Mouse (Mus musculus) liver, embryonic 14.5 days (tissue): ENCODE measurements around the gene Prss33. TPM values are rescaled to one million over a fixed set of nuclear protein-coding genes. Genes with fewer than 3 reads are reported as not detected.

Source experiments
- ATAC-seq: fragments of 200-750 bp; cut with Nextera tagmentation; 2 replicates; pipeline ENCODE4 v1.8.0; 2017; ENCODE audit warnings: moderate number of reproducible peaks, mild to moderate bottlenecking, moderate library complexity; ENCODE audit not compliant: insufficient read depth
- DNase-seq, 3 experiments: peaks; one replicate each; pipeline ENCODE4 v3.0.0-alpha.2; 2012 to 2013; ENCODE audit warnings: low read depth in 3 of 3, low spot score in 3 of 3
- H3K27ac ChIP-seq: fragments of 300-500 bp; sonication (generic); 2 replicates; pipeline ENCODE4 v1.5.1; 2014; ENCODE audit warnings: moderate library complexity, mild to moderate bottlenecking, control low read depth, inconsistent platforms
- H3K27me3 ChIP-seq: fragments of 300-500 bp; sonication (generic); 2 replicates; pipeline ENCODE4 v1.6.1; 2014; ENCODE audit warnings: mild to moderate bottlenecking, low read length, moderate library complexity; ENCODE audit not compliant: control insufficient read depth, insufficient read depth
- H3K36me3 ChIP-seq: fragments of 300-500 bp; sonication (generic); replicated peaks from 2 replicates; pipeline ENCODE4 v1.6.1; 2014; ENCODE audit warnings: low read depth; ENCODE audit not compliant: control insufficient read depth, insufficient read depth
- H3K4me1 ChIP-seq, 2 experiments: fragments of 200-500 bp in 1 of 2; fragments of 300-500 bp in 1 of 2; sonication (generic) in 1 of 2; replicated peaks; 2 replicates each; pipeline ENCODE4 v1.6.1; 2012 to 2014; ENCODE audit warnings: antibody characterized with exemption in 1 of 2, inconsistent platforms in 1 of 2, low read length in 1 of 2; ENCODE audit not compliant: control insufficient read depth in 2 of 2, insufficient read depth in 2 of 2
- H3K4me2 ChIP-seq: fragments of 300-500 bp; sonication (generic); 2 replicates; pipeline ENCODE4 v1.6.1; 2014; ENCODE audit warnings: low read depth, mild to moderate bottlenecking, control low read depth, moderate library complexity
- H3K4me3 ChIP-seq, 2 experiments: fragments of 200-500 bp in 1 of 2; fragments of 300-500 bp in 1 of 2; sonication (generic) in 1 of 2; 2 replicates each; pipeline ENCODE4 v1.5.1; 2012 to 2014; ENCODE audit warnings: low read depth in 2 of 2, low read length in 2 of 2, mild to moderate bottlenecking in 2 of 2, control low read depth in 1 of 2, inconsistent platforms in 1 of 2, moderate library complexity in 1 of 2; ENCODE audit not compliant: insufficient read depth in 1 of 2
- H3K9ac ChIP-seq: fragments of 300-500 bp; sonication (generic); replicated peaks from 2 replicates; pipeline ENCODE4 v1.6.1; 2014; ENCODE audit warnings: mild to moderate bottlenecking, control low read depth, moderate library complexity
- H3K9me3 ChIP-seq: fragments of 300-500 bp; sonication (generic); 2 replicates; pipeline ENCODE4 v1.6.1; 2016; ENCODE audit warnings: low read length, mixed read lengths; ENCODE audit not compliant: control insufficient read depth
- CTCF ChIP-seq: IDR thresholded peaks from 2 replicates; pipeline ENCODE4 v1.5.1; 2016; ENCODE audit warnings: antibody characterized with exemption, low read depth, control low read depth
- EP300 ChIP-seq: IDR thresholded peaks from 2 replicates; pipeline ENCODE4 v1.6.1; 2016; ENCODE audit warnings: antibody characterized with exemption, low read depth
- WGBS: fragments of 180-500 bp; shearing (Covaris S2); extraction: QIAGEN DNeasy Blood & Tissue Kit; methylation state at CpG from one replicate; pipeline ENCODE4 v1.1.7; 2014; ENCODE audit not compliant: insufficient replicate concordance; 5-methylcytosine and 5-hydroxymethylcytosine counted together
- polyA plus RNA-seq, 2 experiments: library from polyadenylated mRNA; depleted of rRNA in 1 of 2; stranded (reverse) in 1 of 2; unstranded in 1 of 2; fragments of >200 nt; fragmentation: Nextera tagmentation in 1 of 2; extraction: Ambion mirVana in 1 of 2; gene quantifications; 2 replicates each; pipeline versions ENCODE4 v1.2.1 to v1.2.3; 2012 to 2014

The Prss33 gene
- polyA plus RNA-seq, 2 experiments = not detected

GRCm38 (mm10) chr17:23868513-23868912 lies 32.7 kb upstream of the Prss33 start:
- TF ChIP-seq EP300 (no peak), CTCF (no peak)
- Histone ChIP-seq H3K27ac (no peak overlapping the region), H3K9me3 (no peaks in the 10 kb centered on the region), H3K4me2 (no peak overlapping the region), H3K4me3 (no peak overlapping the region), H3K9ac (no peak overlapping the region), H3K36me3 (no peaks in the 10 kb centered on the region), H3K4me1 (no peaks in the 10 kb centered on the region), H3K27me3 (no peaks in the 10 kb centered on the region)
- no peak for DNase-seq
- WGBS = 68% methylated on average over 11 of the region's 11 CpGs
- ATAC-seq = no peak

- H3K27ac ChIP-seq = no peak within 1 kb of the TSS
- H3K9ac ChIP-seq = no peak within 1 kb of the TSS
- H3K9me3 ChIP-seq = no peaks in the 10 kb centered on the region
- H3K36me3 ChIP-seq = no peaks in the 10 kb centered on the region
- DNase-seq (no peak), ATAC-seq (no peak)
- H3K4me1 ChIP-seq = no peaks in the 10 kb centered on the region
- TF ChIP-seq EP300 = no peak
- no peak for TF ChIP-seq CTCF
- no peak within 1 kb of the TSS for H3K4me3 ChIP-seq
- 66% methylated on average over 15 of the region's 15 CpGs for WGBS
- no peak within 1 kb of the TSS for H3K4me2 ChIP-seq
- H3K27me3 ChIP-seq = no peaks in the 10 kb centered on the region
Measured at GRCm38 (mm10) chr17:23867756-23868155, 31.9 kb upstream of the Prss33 start, which contains the start of gene Prss21. Gene Prss21 (plus strand): TSS chr17:23868056.

GRCm38 (mm10) chr17:23862926-23863325 lies 27.1 kb upstream of the Prss33 start:
- no peak overlapping the region for H3K27ac ChIP-seq
- DNase-seq (no peak), ATAC-seq (no peak)
- no peak overlapping the region for H3K4me2 ChIP-seq
- no peak overlapping the region for H3K9ac ChIP-seq
- H3K4me3 ChIP-seq = no peak overlapping the region
- H3K4me1 ChIP-seq = no peaks in the 10 kb centered on the region
- H3K27me3 ChIP-seq = no peaks in the 10 kb centered on the region
- WGBS = 58% methylated on average over 4 of the region's 4 CpGs
- TF ChIP-seq CTCF (no peak), EP300 (no peak)
- no peaks in the 10 kb centered on the region for H3K9me3 ChIP-seq
- no peaks in the 10 kb centered on the region for H3K36me3 ChIP-seq

- 55% methylated on average over 2 of the region's 2 CpGs for WGBS
- no peaks in the 10 kb centered on the region for H3K4me1 ChIP-seq
- no peak overlapping the region for H3K4me3 ChIP-seq
- ATAC-seq = no peak
- H3K27ac ChIP-seq = no peak overlapping the region
- H3K9me3 ChIP-seq = no peaks in the 10 kb centered on the region
- TF ChIP-seq EP300 (no peak), CTCF (no peak)
- H3K36me3 ChIP-seq = no peaks in the 10 kb centered on the region
- no peaks in the 10 kb centered on the region for H3K27me3 ChIP-seq
- DNase-seq = no peak
- H3K9ac ChIP-seq = no peak overlapping the region
- no peak overlapping the region for H3K4me2 ChIP-seq
Measured at GRCm38 (mm10) chr17:23857913-23858312, 22.1 kb upstream of the Prss33 start.

- ATAC-seq (no peak), DNase-seq (no peak)
- Histone ChIP-seq H3K9ac (no peak overlapping the region), H3K36me3 (no peaks in the 10 kb centered on the region), H3K4me1 (no peaks in the 10 kb centered on the region), H3K27ac (no peak overlapping the region), H3K27me3 (no peaks in the 10 kb centered on the region), H3K9me3 (no peaks in the 10 kb centered on the region), H3K4me3 (no peak overlapping the region), H3K4me2 (no peak overlapping the region)
- 72% methylated on average over 6 of the region's 6 CpGs for WGBS
- TF ChIP-seq CTCF (no peak), EP300 (no peak)
Measured at GRCm38 (mm10) chr17:23857193-23857592, 21.3 kb upstream of the Prss33 start.
